Mouse (Mus musculus): ENCODE data around the gene 9430097D07Rik. TPM values are rescaled to one million over a fixed set of nuclear protein-coding genes. Genes with fewer than 3 reads are reported as not detected.

Gene 9430097D07Rik
- polyA plus RNA-seq, 1 experiment, result 0.04 TPM

DNA sequence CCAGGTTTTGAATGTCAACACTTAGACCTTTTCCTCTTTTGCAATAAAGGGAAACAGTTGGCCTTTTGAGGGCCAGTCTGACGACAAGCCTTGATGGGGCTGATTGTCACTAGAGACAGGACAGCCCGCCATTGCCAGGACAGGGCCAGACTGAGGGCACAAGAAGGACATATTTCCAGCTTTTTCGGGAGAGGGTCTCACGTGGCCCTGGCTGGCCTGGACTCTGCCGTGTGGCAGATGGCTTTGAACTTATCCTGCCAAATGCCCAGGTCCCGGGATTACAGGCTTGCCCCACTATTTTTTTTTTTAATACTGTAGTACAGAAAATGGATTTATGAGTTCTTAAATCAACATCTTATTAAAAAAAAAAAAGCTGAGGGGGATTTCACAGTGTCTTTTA is 15.8 kb upstream of the 9430097D07Rik start:
- Histone ChIP-seq H3K4me3 (ENCODE audit: insufficient read depth, poor library complexity, severe bottlenecking) (no peak overlapping the region), H3K27me3 (ENCODE audit: control insufficient read depth, insufficient read depth, insufficient read length) (no peaks in the 10 kb centered on the region), H3K36me3 (ENCODE audit: control insufficient read depth, insufficient read depth) (peaks cover 73% of the 10 kb centered on the region), H3K79me3 (ENCODE audit: low read depth) (peaks cover 40% of the 10 kb centered on the region), H3K79me2 (ENCODE audit: control insufficient read depth, insufficient read depth) (peaks cover 73% of the 10 kb centered on the region), H3ac (ENCODE audit: control insufficient read depth, insufficient read length, low read depth) (no peak overlapping the region)
- no peak for TF ChIP-seq MAX (IDR thresholded peaks at IDR 0.05)
- TF ChIP-seq MYOD1 (IDR thresholded peaks at IDR 0.05; ENCODE audit: control insufficient read depth, insufficient read length, low read depth), result no peak
- TF ChIP-seq CTCF (IDR thresholded peaks at IDR 0.05; ENCODE audit: control insufficient read depth, insufficient read depth, insufficient read length), result no peak
- no peak for TF ChIP-seq FOSL1 (IDR thresholded peaks at IDR 0.05; ENCODE audit: insufficient read depth, low read length, poor library complexity, severe bottlenecking)
- no peak for TF ChIP-seq MYOG (IDR thresholded peaks at IDR 0.05; ENCODE audit: control insufficient read depth, extremely low read depth, insufficient read length)
- no peak for TF ChIP-seq CEBPB (IDR thresholded peaks at IDR 0.05; ENCODE audit: low read depth)
- no peak for TF ChIP-seq USF1 (IDR thresholded peaks at IDR 0.05; ENCODE audit: low read depth)

DNA sequence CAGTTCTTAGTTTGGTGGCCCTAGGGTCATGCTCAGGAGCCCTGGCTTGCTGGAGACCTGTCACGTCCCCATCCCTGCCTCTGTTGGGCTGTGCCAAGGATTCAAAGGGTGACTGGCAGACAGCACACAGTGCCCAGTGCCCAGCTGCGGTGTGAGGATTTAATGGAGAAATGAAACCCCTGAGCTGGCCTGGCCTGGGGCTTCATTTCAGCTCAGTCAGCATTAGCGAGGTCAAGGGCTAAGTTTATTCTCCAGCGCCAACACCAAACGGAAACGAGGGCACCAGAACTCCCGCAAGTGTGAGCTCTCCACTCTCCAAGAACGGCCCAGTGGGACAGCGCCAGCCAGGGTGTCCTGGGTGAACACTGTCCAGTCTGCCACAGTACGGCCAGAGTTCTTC is 14.7 kb upstream of the 9430097D07Rik start:
- H3K36me3 ChIP-seq (ENCODE audit: control insufficient read depth, insufficient read depth), result peaks cover 65% of the 10 kb centered on the region
- no peak overlapping the region for H3K4me3 ChIP-seq (ENCODE audit: insufficient read depth, poor library complexity, severe bottlenecking)
- H3K27me3 ChIP-seq (ENCODE audit: control insufficient read depth, insufficient read depth, insufficient read length), result no peaks in the 10 kb centered on the region
- peaks cover 40% of the 10 kb centered on the region for H3K79me3 ChIP-seq (ENCODE audit: low read depth)
- peaks cover 73% of the 10 kb centered on the region for H3K79me2 ChIP-seq (ENCODE audit: control insufficient read depth, insufficient read depth)
- no peak overlapping the region for H3ac ChIP-seq (ENCODE audit: control insufficient read depth, insufficient read length, low read depth)
- TF ChIP-seq CEBPB (IDR thresholded peaks at IDR 0.05; ENCODE audit: low read depth), result no peak
- no peak for TF ChIP-seq MYOD1 (IDR thresholded peaks at IDR 0.05; ENCODE audit: control insufficient read depth, insufficient read length, low read depth)
- TF ChIP-seq MYOG (IDR thresholded peaks at IDR 0.05; ENCODE audit: control insufficient read depth, extremely low read depth, insufficient read length), result no peak
- no peak for TF ChIP-seq USF1 (IDR thresholded peaks at IDR 0.05; ENCODE audit: low read depth)
- no peak for TF ChIP-seq FOSL1 (IDR thresholded peaks at IDR 0.05; ENCODE audit: insufficient read depth, low read length, poor library complexity, severe bottlenecking)
- TF ChIP-seq CTCF (IDR thresholded peaks at IDR 0.05; ENCODE audit: control insufficient read depth, insufficient read depth, insufficient read length), result no peak
- no peak for TF ChIP-seq MAX (IDR thresholded peaks at IDR 0.05)

DNA sequence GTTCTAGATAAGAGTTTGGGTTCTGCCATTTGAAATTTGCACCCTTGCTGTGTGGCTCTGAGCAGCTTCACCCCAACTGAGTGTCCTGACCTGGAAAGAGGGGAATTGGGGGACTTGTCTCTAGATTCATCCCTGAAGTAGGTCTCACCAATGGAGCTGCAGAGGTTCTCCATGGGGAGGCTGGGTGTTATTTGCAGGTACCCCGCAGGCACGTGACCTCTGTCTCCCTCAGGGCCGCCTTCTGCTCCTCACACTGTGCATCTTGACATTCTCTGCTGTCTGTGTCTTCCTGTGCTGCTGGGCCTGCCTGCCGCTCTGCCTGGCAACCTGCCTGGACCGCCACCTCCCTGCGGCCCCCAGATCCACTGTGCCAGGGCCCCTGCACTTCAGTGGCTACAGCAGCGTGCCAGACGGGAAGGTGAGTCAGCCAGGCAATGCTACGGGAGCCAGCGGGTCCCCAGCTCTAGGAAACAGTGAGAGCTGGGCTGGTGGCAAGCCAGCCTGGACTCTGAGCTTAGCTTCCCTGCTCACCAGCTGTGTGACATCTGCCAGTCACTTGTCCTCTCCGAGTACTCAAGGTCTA is 13.8 kb upstream of the 9430097D07Rik start:
- peaks cover 71% of the 10 kb centered on the region for H3K79me2 ChIP-seq (ENCODE audit: control insufficient read depth, insufficient read depth)
- peak overlapping the region; percentile 71 for H3K4me3 ChIP-seq (ENCODE audit: insufficient read depth, poor library complexity, severe bottlenecking)
- TF ChIP-seq MAX (IDR thresholded peaks at IDR 0.05) (peak; percentile 71), MYOD1 (IDR thresholded peaks at IDR 0.05; ENCODE audit: control insufficient read depth, insufficient read length, low read depth) (no peak), MYOG (IDR thresholded peaks at IDR 0.05; ENCODE audit: control insufficient read depth, extremely low read depth, insufficient read length) (no peak), USF1 (IDR thresholded peaks at IDR 0.05; ENCODE audit: low read depth) (peak; percentile 75), CEBPB (IDR thresholded peaks at IDR 0.05; ENCODE audit: low read depth) (no peak), CTCF (IDR thresholded peaks at IDR 0.05; ENCODE audit: control insufficient read depth, insufficient read depth, insufficient read length) (no peak)

DNA sequence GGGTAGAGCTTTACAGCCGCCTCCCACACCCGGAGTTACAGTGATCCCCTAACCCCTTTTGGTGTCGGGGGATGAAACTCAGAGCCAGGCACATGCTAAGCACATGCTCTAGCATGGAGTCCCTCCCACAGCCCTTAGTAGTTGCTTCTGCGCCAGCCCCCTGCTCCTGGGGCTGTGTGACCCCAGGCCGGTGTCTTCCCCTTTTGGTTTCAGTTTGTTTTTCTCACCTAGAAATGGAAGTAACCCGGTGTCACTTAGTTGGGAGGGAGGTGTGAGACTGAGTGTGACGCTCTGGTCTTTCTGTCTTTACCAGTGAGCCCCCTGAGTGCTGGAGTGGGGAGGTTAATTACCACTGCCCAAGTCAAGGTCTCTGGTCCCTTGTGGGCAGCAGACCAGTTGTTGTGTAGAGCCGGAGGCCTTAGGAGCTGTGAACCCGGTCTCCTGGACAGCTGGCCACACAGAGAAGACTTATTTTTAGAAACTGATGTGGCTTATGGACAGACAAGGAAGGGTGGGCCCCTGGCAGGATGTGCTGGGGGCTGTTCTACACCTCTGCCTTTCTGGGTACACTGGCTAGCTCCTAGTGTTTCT is 12.3 kb upstream of the 9430097D07Rik start:
- Histone ChIP-seq H3ac (ENCODE audit: control insufficient read depth, insufficient read length, low read depth) (peak overlapping the region; percentile 100), H3K79me3 (ENCODE audit: low read depth) (peaks cover 40% of the 10 kb centered on the region), H3K79me2 (ENCODE audit: control insufficient read depth, insufficient read depth) (peaks cover 58% of the 10 kb centered on the region), H3K36me3 (ENCODE audit: control insufficient read depth, insufficient read depth) (peaks cover 42% of the 10 kb centered on the region), H3K27me3 (ENCODE audit: control insufficient read depth, insufficient read depth, insufficient read length) (no peaks in the 10 kb centered on the region), H3K4me3 (ENCODE audit: insufficient read depth, poor library complexity, severe bottlenecking) (peak overlapping the region; percentile 71)
- no peak for TF ChIP-seq MYOG (IDR thresholded peaks at IDR 0.05; ENCODE audit: control insufficient read depth, extremely low read depth, insufficient read length)
- no peak for TF ChIP-seq CTCF (IDR thresholded peaks at IDR 0.05; ENCODE audit: control insufficient read depth, insufficient read depth, insufficient read length)
- no peak for TF ChIP-seq USF1 (IDR thresholded peaks at IDR 0.05; ENCODE audit: low read depth)
- TF ChIP-seq CEBPB (IDR thresholded peaks at IDR 0.05; ENCODE audit: low read depth), result no peak
- TF ChIP-seq FOSL1 (IDR thresholded peaks at IDR 0.05; ENCODE audit: insufficient read depth, low read length, poor library complexity, severe bottlenecking), result no peak
- no peak for TF ChIP-seq MAX (IDR thresholded peaks at IDR 0.05)
- no peak for TF ChIP-seq MYOD1 (IDR thresholded peaks at IDR 0.05; ENCODE audit: control insufficient read depth, insufficient read length, low read depth)

More for the DNA sequence above, 13.8 kb upstream of the 9430097D07Rik start:
- Histone ChIP-seq H3K79me3 (ENCODE audit: low read depth) (peaks cover 40% of the 10 kb centered on the region), H3K27me3 (ENCODE audit: control insufficient read depth, insufficient read depth, insufficient read length) (no peaks in the 10 kb centered on the region), H3K36me3 (ENCODE audit: control insufficient read depth, insufficient read depth) (peaks cover 56% of the 10 kb centered on the region), H3ac (ENCODE audit: control insufficient read depth, insufficient read length, low read depth) (peak overlapping the region; percentile 16)

DNA sequence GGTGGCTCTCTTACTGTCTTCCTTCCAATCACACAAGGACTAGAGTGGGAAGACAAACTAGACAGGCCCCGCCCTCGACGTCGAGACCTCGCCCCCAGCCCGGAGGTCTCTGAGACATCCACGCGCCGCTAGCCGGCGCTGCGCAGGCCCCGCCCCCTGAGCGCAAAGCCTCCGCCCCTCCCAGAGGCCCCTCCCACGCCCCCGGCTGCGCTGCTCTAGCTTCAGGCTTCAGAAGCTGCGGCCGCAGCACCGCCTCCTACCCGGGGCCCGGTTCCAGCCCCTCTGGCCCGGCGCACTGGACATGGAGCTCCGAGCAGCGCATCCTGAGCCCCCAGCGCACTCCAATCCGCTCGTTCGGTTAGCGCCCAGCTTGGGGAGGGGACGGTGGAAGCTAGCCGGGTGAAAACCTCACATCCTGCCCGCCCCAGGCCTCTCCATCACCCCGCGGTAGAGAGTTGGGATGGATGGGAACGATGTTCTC is 11.4 kb upstream of the 9430097D07Rik start, which contains the start of gene St6galnac4:
TSS of gene St6galnac4 (plus strand) at position 225 of the 481 bp plus-strand sequence.
- peaks cover 33% of the 10 kb centered on the region for H3K36me3 ChIP-seq (ENCODE audit: control insufficient read depth, insufficient read depth)
- TF ChIP-seq CTCF (IDR thresholded peaks at IDR 0.05; ENCODE audit: control insufficient read depth, insufficient read depth, insufficient read length), result peak; percentile 58
- TF ChIP-seq MYOG (IDR thresholded peaks at IDR 0.05; ENCODE audit: control insufficient read depth, extremely low read depth, insufficient read length), result no peak
- no peak for TF ChIP-seq USF1 (IDR thresholded peaks at IDR 0.05; ENCODE audit: low read depth)
- no peak for TF ChIP-seq CEBPB (IDR thresholded peaks at IDR 0.05; ENCODE audit: low read depth)
- TF ChIP-seq FOSL1 (IDR thresholded peaks at IDR 0.05; ENCODE audit: insufficient read depth, low read length, poor library complexity, severe bottlenecking), result no peak
- TF ChIP-seq MAX (IDR thresholded peaks at IDR 0.05), result peak; percentile 16
- no peak for TF ChIP-seq MYOD1 (IDR thresholded peaks at IDR 0.05; ENCODE audit: control insufficient read depth, insufficient read length, low read depth)

More for the DNA sequence above, 11.4 kb upstream of the 9430097D07Rik start, which contains the start of gene St6galnac4:
- Histone ChIP-seq H3K79me3 (ENCODE audit: low read depth) (peaks cover 40% of the 10 kb centered on the region), H3K79me2 (ENCODE audit: control insufficient read depth, insufficient read depth) (peaks cover 49% of the 10 kb centered on the region), H3K4me3 (ENCODE audit: insufficient read depth, poor library complexity, severe bottlenecking) (peak within 1 kb of the TSS; percentile 71), H3ac (ENCODE audit: control insufficient read depth, insufficient read length, low read depth) (peak within 1 kb of the TSS; percentile 100), H3K27me3 (ENCODE audit: control insufficient read depth, insufficient read depth, insufficient read length) (no peaks in the 10 kb centered on the region)

All from C2C12 (cell line).